Mouse (Mus musculus): Measurements from ENCODE around the gene Atp1b3.

GRCm38 (mm10) chr9:96391921-96392320 lies 27.7 kb upstream of the Atp1b3 start:
- TF ChIP-seq POLR2A (IDR thresholded peaks at IDR 0.05; ENCODE audit: insufficient read length, low read depth) (no peak), REST (IDR thresholded peaks at IDR 0.05; ENCODE audit: insufficient read depth, insufficient read length) (no peak), TCF12 (IDR thresholded peaks at IDR 0.05; ENCODE audit: insufficient read depth, poor library complexity, severe bottlenecking) (no peak), USF1 (IDR thresholded peaks at IDR 0.05; ENCODE audit: low read depth) (no peak), E2F4 (IDR thresholded peaks at IDR 0.05; ENCODE audit: insufficient read depth) (no peak), MAX (IDR thresholded peaks at IDR 0.05; ENCODE audit: low read depth) (no peak)
